Mouse (Mus musculus): ENCODE data around the gene Agpat3.

- no peak for TF ChIP-seq MAFK (IDR thresholded peaks at IDR 0.05; ENCODE audit: insufficient read depth, low read depth, low read length)
- TF ChIP-seq HCFC1 (IDR thresholded peaks at IDR 0.05; ENCODE audit: borderline replicate concordance, insufficient read depth, low read length): no peak
- TF ChIP-seq CHD2 (IDR thresholded peaks at IDR 0.05; ENCODE audit: low read depth, low read length): no peak
- TF ChIP-seq ZNF384 (IDR thresholded peaks at IDR 0.05; ENCODE audit: low read depth, low read length): no peak
- no peak for TF ChIP-seq ZC3H11A (IDR thresholded peaks at IDR 0.05; ENCODE audit: borderline replicate concordance, low read depth, low read length)
These were observed 31.0 kb downstream of the Agpat3 start for GRCm38 (mm10) chr10:78321133-78321757.
